Mouse (Mus musculus) hindbrain, embryonic 13.5 days (tissue): ENCODE measurements around the gene Myo10. TPM values are rescaled to one million over a fixed set of nuclear protein-coding genes. Genes with fewer than 3 reads are reported as not detected.

Experiments used
- ATAC-seq: fragments of 200-750 bp; cut with Nextera tagmentation; 2 replicates; pipeline ENCODE4 v1.8.0; 2017; ENCODE audit warnings: moderate TSS enrichment; ENCODE audit not compliant: low FRiP score
- H3K27ac ChIP-seq: fragments of 300-500 bp; sonication (generic); 2 replicates; pipeline ENCODE4 v1.5.1; 2015; ENCODE audit warnings: inconsistent platforms, mild to moderate bottlenecking, moderate library complexity
- H3K27me3 ChIP-seq: fragments of 300-500 bp; sonication (generic); 2 replicates; pipeline ENCODE4 v1.6.1; 2015; ENCODE audit warnings: mild to moderate bottlenecking, inconsistent platforms
- H3K36me3 ChIP-seq: fragments of 300-500 bp; sonication (generic); 2 replicates; pipeline ENCODE4 v1.6.1; 2015; ENCODE audit warnings: mild to moderate bottlenecking, inconsistent platforms
- H3K4me1 ChIP-seq: fragments of 300-500 bp; sonication (generic); replicated peaks from 2 replicates; pipeline ENCODE4 v1.6.1; 2015; ENCODE audit warnings: inconsistent platforms
- H3K4me2 ChIP-seq: fragments of 300-500 bp; sonication (generic); 2 replicates; pipeline ENCODE4 v1.6.1; 2015; ENCODE audit warnings: inconsistent platforms, mild to moderate bottlenecking, moderate library complexity
- H3K4me3 ChIP-seq: fragments of 300-500 bp; sonication (generic); 2 replicates; pipeline ENCODE4 v1.5.1; 2015; ENCODE audit warnings: mild to moderate bottlenecking, inconsistent platforms
- H3K9ac ChIP-seq: fragments of 300-500 bp; sonication (generic); 2 replicates; pipeline ENCODE4 v1.6.1; 2015; ENCODE audit warnings: mild to moderate bottlenecking, inconsistent platforms
- H3K9me3 ChIP-seq: fragments of 300-500 bp; sonication (generic); 2 replicates; pipeline ENCODE4 v1.6.1; 2016; ENCODE audit warnings: inconsistent platforms
- WGBS: fragments of 180-500 bp; shearing (Covaris S2); methylation state at CpG from one replicate; pipeline ENCODE4 v1.1.7; 2015; 5-methylcytosine and 5-hydroxymethylcytosine counted together
- polyA plus RNA-seq: library from polyadenylated mRNA; unstranded; fragments of >200 nt; fragmentation: Nextera tagmentation; extraction: Ambion mirVana; gene quantifications from 2 replicates; pipeline ENCODE4 v1.2.1, GENCODE M21; 2015

Gene Myo10
- polyA plus RNA-seq, 1 experiment from 2014 or later, result 26.6 TPM

DNA sequence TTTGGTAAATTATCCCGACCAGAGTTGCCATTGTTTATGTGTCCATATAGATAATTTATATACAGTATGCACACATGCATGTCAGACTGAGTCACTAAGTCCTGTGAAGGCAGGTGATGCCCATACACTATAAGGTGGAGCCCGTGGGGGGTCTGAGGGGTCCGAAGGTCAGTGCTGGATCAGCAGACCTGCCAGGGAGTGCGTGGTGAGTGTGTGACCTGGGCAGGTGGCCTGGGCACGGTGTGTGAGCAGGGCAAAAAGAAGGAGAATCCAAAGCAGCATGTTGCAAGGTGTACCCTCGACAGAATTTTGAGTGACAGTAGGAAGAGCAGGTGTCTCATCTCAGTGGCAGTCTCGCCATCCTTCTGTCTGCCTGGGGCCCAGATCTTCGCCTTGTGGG lies 67.2 kb downstream of the Myo10 start:
- 0 out of 2 replicates have a peak, but pooled peaks have one; percentile 23 for ATAC-seq
- Histone ChIP-seq H3K4me2 (no peak overlapping the region), H3K4me3 (no peak overlapping the region), H3K27ac (no peak overlapping the region), H3K27me3 (0 out of 2 replicates have a peak, but pooled peaks cover 3% of the 10 kb centered on the region), H3K9me3 (no peaks in the 10 kb centered on the region), H3K9ac (no peak overlapping the region), H3K4me1 (peaks cover 18% of the 10 kb centered on the region), H3K36me3 (no peaks in the 10 kb centered on the region)
- 84% methylated on average over 8 of the region's 8 CpGs for WGBS

DNA sequence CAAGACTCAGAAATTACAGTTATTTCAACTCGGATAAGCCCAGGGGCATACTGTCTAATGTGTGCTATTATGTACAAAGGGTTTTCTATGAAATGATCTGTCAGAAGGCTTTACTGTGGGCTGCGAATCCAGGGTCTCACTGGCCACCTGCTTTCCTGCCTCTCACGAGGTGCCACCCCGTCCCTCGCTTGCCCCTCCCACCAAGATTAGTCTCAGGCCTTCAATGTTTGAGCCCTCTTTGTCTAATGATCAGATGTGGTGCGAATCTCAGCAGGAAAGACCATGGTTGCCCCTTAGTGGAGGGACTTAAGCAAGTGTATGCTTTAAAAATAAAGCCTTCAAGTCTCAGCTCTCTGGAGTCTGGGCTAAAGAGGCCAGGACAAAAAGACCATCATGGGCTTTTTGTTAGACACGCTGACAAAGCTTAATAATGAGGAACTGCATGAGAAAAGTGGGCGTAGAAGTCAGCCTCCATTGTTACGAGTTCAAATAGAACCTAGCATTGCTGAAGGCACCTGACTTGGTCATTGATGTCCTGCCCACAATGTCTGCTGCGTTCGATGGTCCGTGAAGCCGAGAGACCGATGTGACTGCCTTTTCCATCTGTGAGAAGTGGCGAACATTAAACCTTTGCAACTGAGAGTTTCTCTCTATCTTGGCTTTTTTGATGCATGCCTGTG lies 67.9 kb downstream of the Myo10 start:
- Histone ChIP-seq H3K36me3 (no peaks in the 10 kb centered on the region), H3K9me3 (no peaks in the 10 kb centered on the region), H3K4me2 (no peak overlapping the region), H3K27me3 (0 out of 2 replicates have a peak, but pooled peaks cover 3% of the 10 kb centered on the region), H3K9ac (no peak overlapping the region), H3K4me3 (no peak overlapping the region), H3K4me1 (peaks cover 18% of the 10 kb centered on the region), H3K27ac (no peak overlapping the region)
- WGBS, result 22% methylated on average over 15 of the region's 15 CpGs
- peak; percentile 47; the same call in 1 of the 2 replicates for ATAC-seq

- Histone ChIP-seq H3K4me3 (no peak overlapping the region), H3K4me1 (peaks cover 18% of the 10 kb centered on the region), H3K36me3 (no peaks in the 10 kb centered on the region), H3K9ac (no peak overlapping the region), H3K27ac (no peak overlapping the region), H3K27me3 (0 out of 2 replicates have a peak, but pooled peaks cover 3% of the 10 kb centered on the region), H3K4me2 (no peak overlapping the region), H3K9me3 (no peaks in the 10 kb centered on the region)
- no peak for ATAC-seq
- WGBS, result 68% methylated on average over 4 of the region's 4 CpGs
Measured at GRCm38 (mm10) chr15:25690746-25691105, 68.4 kb downstream of the Myo10 start.

- WGBS, result 55% methylated on average over 21 of the region's 21 CpGs
- Histone ChIP-seq H3K4me3 (no peak overlapping the region), H3K27me3 (0 out of 2 replicates have a peak, but pooled peaks cover 3% of the 10 kb centered on the region), H3K4me2 (no peak overlapping the region), H3K36me3 (no peaks in the 10 kb centered on the region), H3K27ac (no peak overlapping the region), H3K9me3 (no peaks in the 10 kb centered on the region), H3K4me1 (peaks cover 18% of the 10 kb centered on the region), H3K9ac (no peak overlapping the region)
- ATAC-seq, result no peak
Measured at GRCm38 (mm10) chr15:25692254-25692950, 70.1 kb downstream of the Myo10 start.

- H3K9me3 ChIP-seq, result no peaks in the 10 kb centered on the region
- H3K27me3 ChIP-seq, result 0 out of 2 replicates have a peak, but pooled peaks cover 3% of the 10 kb centered on the region
- no peak overlapping the region for H3K27ac ChIP-seq
- WGBS, result 91% methylated on average over 11 of the region's 11 CpGs
- H3K4me3 ChIP-seq, result no peak overlapping the region
- H3K9ac ChIP-seq, result no peak overlapping the region
- ATAC-seq, result no peak
- H3K4me1 ChIP-seq, result peaks cover 18% of the 10 kb centered on the region
- H3K4me2 ChIP-seq, result no peak overlapping the region
- no peaks in the 10 kb centered on the region for H3K36me3 ChIP-seq
Measured at GRCm38 (mm10) chr15:25693708-25694107, 71.4 kb downstream of the Myo10 start.

DNA sequence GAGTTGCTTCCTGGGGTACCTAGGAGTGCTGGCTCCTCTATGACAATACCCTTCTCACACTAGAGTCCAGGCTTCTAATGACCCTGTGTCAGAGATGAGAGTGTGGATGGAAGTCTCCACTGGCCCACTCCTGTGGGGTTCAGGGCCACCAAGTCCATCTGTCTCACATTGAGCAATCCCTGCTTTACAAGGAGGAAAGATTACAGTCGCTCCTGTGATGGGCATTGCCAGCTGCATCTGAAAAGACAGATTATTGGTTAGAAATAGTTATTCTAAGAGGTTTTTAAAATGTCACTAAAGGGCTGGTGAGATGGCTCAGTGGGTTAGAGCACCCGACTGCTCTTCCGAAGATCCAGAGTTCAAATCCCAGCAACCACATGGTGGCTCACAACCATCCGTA lies 72.4 kb downstream of the Myo10 start:
- Histone ChIP-seq H3K27ac (no peak overlapping the region), H3K36me3 (no peaks in the 10 kb centered on the region), H3K9ac (no peak overlapping the region), H3K9me3 (no peaks in the 10 kb centered on the region), H3K27me3 (0 out of 2 replicates have a peak, but pooled peaks cover 3% of the 10 kb centered on the region), H3K4me1 (peaks cover 12% of the 10 kb centered on the region), H3K4me2 (no peak overlapping the region), H3K4me3 (no peak overlapping the region)
- no peak for ATAC-seq
- WGBS, result 97% methylated on average over 4 of the region's 4 CpGs

DNA sequence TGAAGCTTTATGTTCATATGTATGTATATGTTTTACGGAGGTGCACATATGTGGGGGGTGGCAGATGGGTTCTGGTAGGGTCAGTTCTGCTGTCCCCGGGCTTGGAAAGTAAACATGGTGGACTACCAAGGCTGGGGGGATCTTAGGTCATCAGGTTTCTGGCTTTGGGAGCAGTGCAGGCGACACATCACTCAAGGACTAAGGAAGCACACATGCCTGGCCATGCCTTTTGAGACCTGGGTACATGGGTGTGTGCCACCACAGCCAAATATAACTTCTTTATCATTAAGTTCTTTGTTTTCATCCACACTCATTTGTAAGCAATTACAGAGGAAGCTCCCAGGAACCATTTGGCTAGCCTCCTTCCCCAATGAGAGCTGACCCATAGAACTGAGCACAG lies 72.9 kb downstream of the Myo10 start:
- no peaks in the 10 kb centered on the region for H3K36me3 ChIP-seq
- no peak for ATAC-seq
- H3K9me3 ChIP-seq, result no peaks in the 10 kb centered on the region
- H3K4me3 ChIP-seq, result no peak overlapping the region
- 92% methylated on average over 3 of the region's 3 CpGs for WGBS
- H3K4me2 ChIP-seq, result no peak overlapping the region
- H3K4me1 ChIP-seq, result peaks cover 7% of the 10 kb centered on the region
- no peak overlapping the region for H3K27ac ChIP-seq
- H3K9ac ChIP-seq, result no peak overlapping the region
- H3K27me3 ChIP-seq, result 0 out of 2 replicates have a peak, but pooled peaks cover 3% of the 10 kb centered on the region

- Histone ChIP-seq H3K27ac (no peak overlapping the region), H3K36me3 (no peaks in the 10 kb centered on the region), H3K9ac (no peak overlapping the region), H3K4me3 (no peak overlapping the region), H3K4me1 (peaks cover 5% of the 10 kb centered on the region; the same call in 1 of the 2 replicates), H3K27me3 (0 out of 2 replicates have a peak, but pooled peaks cover 3% of the 10 kb centered on the region), H3K4me2 (no peak overlapping the region), H3K9me3 (no peaks in the 10 kb centered on the region)
- 91% methylated on average over 7 of the region's 7 CpGs for WGBS
- ATAC-seq, result no peak
Measured at GRCm38 (mm10) chr15:25695883-25696282, 73.6 kb downstream of the Myo10 start.

GRCm38 (mm10) chr15:25696660-25697059 lies 74.3 kb downstream of the Myo10 start:
- WGBS, result 83% methylated on average over 6 of the region's 6 CpGs
- no peaks in the 10 kb centered on the region for H3K36me3 ChIP-seq
- no peak for ATAC-seq

GRCm38 (mm10) chr15:25699032-25699557 lies 76.8 kb downstream of the Myo10 start:
- H3K4me1 ChIP-seq, result no peaks in the 10 kb centered on the region
- H3K4me2 ChIP-seq, result no peak overlapping the region
- H3K9ac ChIP-seq, result no peak overlapping the region
- no peak overlapping the region for H3K4me3 ChIP-seq
- no peaks in the 10 kb centered on the region for H3K36me3 ChIP-seq
- H3K27me3 ChIP-seq, result no peaks in the 10 kb centered on the region
- no peaks in the 10 kb centered on the region for H3K9me3 ChIP-seq
- no peak overlapping the region for H3K27ac ChIP-seq
- ATAC-seq, result no peak
- 80% methylated on average over 4 of the region's 4 CpGs for WGBS

More at GRCm38 (mm10) chr15:25696660-25697059, 74.3 kb downstream of the Myo10 start:
- Histone ChIP-seq H3K4me2 (no peak overlapping the region), H3K4me1 (peaks cover 5% of the 10 kb centered on the region; the same call in 1 of the 2 replicates), H3K9me3 (no peaks in the 10 kb centered on the region), H3K27me3 (no peaks in the 10 kb centered on the region), H3K9ac (no peak overlapping the region), H3K27ac (no peak overlapping the region), H3K4me3 (no peak overlapping the region)

DNA sequence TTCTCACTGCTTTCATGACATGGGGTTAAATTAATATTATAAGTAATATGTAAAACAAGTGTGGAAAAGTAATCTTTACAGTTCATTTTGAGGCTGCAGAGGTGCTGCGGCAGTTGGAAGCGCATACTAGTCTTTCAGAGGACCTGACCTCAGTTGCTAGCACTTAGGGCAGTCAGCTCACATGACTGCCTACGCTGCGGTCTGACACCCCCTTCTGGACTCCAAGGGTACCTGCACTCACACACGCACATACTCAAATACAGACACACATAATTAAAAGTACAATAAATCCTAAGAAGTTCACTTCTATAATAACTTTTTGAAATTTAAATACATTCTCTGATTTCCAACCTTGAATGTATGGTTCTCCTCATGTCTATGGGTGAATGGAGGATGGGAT lies 80.3 kb downstream of the Myo10 start:
- Histone ChIP-seq H3K4me2 (no peak overlapping the region), H3K4me1 (no peaks in the 10 kb centered on the region), H3K36me3 (no peaks in the 10 kb centered on the region), H3K27me3 (no peaks in the 10 kb centered on the region), H3K4me3 (no peak overlapping the region), H3K9me3 (no peaks in the 10 kb centered on the region), H3K9ac (no peak overlapping the region), H3K27ac (no peak overlapping the region)
- 98% methylated on average over 5 of the region's 5 CpGs for WGBS
- ATAC-seq, result no peak

GRCm38 (mm10) chr15:25704809-25705585 lies 82.7 kb downstream of the Myo10 start:
- Histone ChIP-seq H3K4me2 (no peak overlapping the region), H3K4me1 (no peaks in the 10 kb centered on the region), H3K4me3 (no peak overlapping the region), H3K9ac (no peak overlapping the region), H3K27me3 (no peaks in the 10 kb centered on the region), H3K36me3 (no peaks in the 10 kb centered on the region), H3K27ac (no peak overlapping the region), H3K9me3 (no peaks in the 10 kb centered on the region)
- ATAC-seq, result no peak
- 79% methylated on average over 11 of the region's 11 CpGs for WGBS
